In genomic region chr4:152908235-152908634, GRCm38 (mm10) we compare ENCODE assay signal across 10 mouse cellular contexts.
DNase-seq lines count a peak whose midpoint lies in the region; ATAC-seq lines count a peak whose summit lies in the region.
"Had no signal": no experiment of that assay in that cellular context is flagged by ENCODE, and none has a peak within 500 bp of the region (broad histone marks: within the 10 kb centered on the region; RNA-seq: fewer than 3 reads in every experiment).

No protein-coding gene starts in this region.

- no peak overlapping the region for H3K4me2 ChIP-seq in lung, embryonic 15.5 days
- H3K4me2 ChIP-seq: hindbrain, embryonic 13.5 days had no signal

- H3K4me1 ChIP-seq in lung, embryonic 15.5 days, result no peaks in the 10 kb centered on the region

- H3K36me3 ChIP-seq in lung, embryonic 15.5 days, result no peaks in the 10 kb centered on the region
- H3K36me3 ChIP-seq: hindbrain, embryonic 13.5 days had no signal

- WGBS in lung, embryonic 15.5 days, result 46% methylated on average over 5 of the region's 5 CpGs

- H3K9me3 ChIP-seq in lung, embryonic 15.5 days, result no peaks in the 10 kb centered on the region
- H3K9me3 ChIP-seq: hindbrain, embryonic 13.5 days had no signal

- H3K4me3 ChIP-seq in lung, embryonic 15.5 days, result no peak overlapping the region
- H3K4me3 ChIP-seq: hindbrain, embryonic 13.5 days had no signal

- ATAC-seq in lung, embryonic 15.5 days (ENCODE audit: borderline replicate concordance, extremely low read depth, low FRiP score, low TSS enrichment), result peak; percentile 46; the same call in 1 of the 2 replicates
- ATAC-seq in erythroblast, adult 5-6 weeks (replicated peaks; ENCODE audit: low FRiP score, poor library complexity, severe bottlenecking), result no peak

- peak; percentile 30 to 35 for DNase-seq in cerebellum, postnatal 10 days
- no peak for DNase-seq in cerebellum, adult 18-20 months
- DNase-seq in lung, postnatal 36 days, result no peak
- DNase-seq in heart, postnatal 4 days, result peak; percentile 43
- peak; percentile 70 for DNase-seq in right cerebral cortex, adult 18-20 months
- DNase-seq in ovary, postnatal 36 days (ENCODE audit: low spot score), result no peak
- DNase-seq: spleen, adult 18-20 months had no signal

- no peak overlapping the region for H3K27ac ChIP-seq in lung, embryonic 15.5 days
- H3K27ac ChIP-seq: hindbrain, embryonic 13.5 days had no signal

- no peaks in the 10 kb centered on the region for H3K27me3 ChIP-seq in lung, embryonic 15.5 days

- no peak overlapping the region for H3K9ac ChIP-seq in lung, embryonic 15.5 days
- H3K9ac ChIP-seq: hindbrain, embryonic 13.5 days had no signal

Comparison
In these comparisons a context has a peak if more than half of its experiments do, and no peak if none do; other contexts are left out.
1. DNase-seq: peak in cerebellum, postnatal 10 days (2 of 2), heart, postnatal 4 days (single experiment) and right cerebral cortex, adult 18-20 months (single experiment); none in cerebellum, adult 18-20 months (0 of 2), lung, postnatal 36 days (single experiment) and ovary, postnatal 36 days (single experiment).